Mouse (Mus musculus) cerebellum, adult 9-10 months (tissue): ENCODE data around the gene Tuba1c.
"Not testable (repeated sequence)": the region's sequence is repeated elsewhere in the genome, so short reads cannot be mapped to it uniquely, and the experiment has no call there.

Experiments
- DNase-seq: peaks from one replicate; pipeline ENCODE4 v3.0.0; 2022

Tuba1c gene

DNA sequence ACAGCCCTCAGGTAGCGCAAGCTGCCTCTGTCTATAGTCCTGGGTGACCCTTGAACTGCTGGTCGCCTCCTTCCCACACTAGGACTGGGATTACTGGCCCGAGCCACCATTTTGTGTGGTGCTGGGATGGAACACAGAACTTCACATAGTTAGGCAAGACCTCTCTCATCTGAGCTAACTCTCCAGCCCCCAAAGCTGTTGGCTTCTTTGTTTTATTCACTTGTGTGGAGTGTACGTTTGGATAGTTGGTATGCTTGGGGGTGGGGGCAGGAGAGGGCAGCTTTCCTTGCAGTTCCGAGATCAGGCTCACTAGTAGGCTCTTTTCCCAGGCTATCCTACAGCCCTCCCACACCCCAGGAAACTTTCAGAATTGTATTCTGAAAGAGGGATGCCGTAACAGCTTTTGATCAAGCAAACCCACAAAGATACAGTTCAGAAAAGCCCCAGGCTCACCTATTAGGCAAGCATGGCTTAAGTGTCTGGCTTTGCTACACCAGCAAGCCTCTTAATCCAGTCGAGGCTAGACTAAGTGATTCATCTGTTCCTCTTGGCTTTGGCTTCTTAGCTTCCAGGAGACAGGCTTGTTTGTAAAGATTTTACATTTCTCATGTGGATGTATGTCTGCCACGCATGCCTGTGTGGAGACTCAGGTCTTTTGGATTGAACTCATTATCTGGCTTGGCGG is 2.5 kb downstream of the Tuba1c start:
- no peak for DNase-seq

- no peak for DNase-seq
Measured at GRCm38 (mm10) chr15:99032726-99033250, 3.1 kb downstream of the Tuba1c start.

GRCm38 (mm10) chr15:99033498-99034270 is 4.0 kb downstream of the Tuba1c start:
- no peak for DNase-seq

DNA sequence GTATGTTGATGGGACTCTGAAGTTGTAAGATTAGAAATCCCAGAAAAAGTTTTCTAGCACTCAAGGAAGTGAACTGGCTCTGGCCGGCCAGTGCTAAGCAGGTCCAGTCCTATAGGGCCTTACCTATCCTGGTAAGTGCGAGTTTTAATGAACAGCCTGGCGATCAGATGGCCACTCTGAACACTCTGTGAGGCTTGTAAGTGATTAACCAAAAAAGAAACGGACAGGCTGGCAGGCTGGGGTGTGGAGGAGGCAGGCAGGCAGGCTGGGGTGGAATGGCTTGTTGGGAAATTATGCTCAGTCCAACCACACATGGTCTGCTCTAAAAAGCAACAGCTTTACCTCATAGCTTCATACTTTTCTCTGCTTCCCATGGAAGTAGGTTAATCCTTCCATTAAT is 5.7 kb downstream of the Tuba1c start:
- DNase-seq = no peak

DNA sequence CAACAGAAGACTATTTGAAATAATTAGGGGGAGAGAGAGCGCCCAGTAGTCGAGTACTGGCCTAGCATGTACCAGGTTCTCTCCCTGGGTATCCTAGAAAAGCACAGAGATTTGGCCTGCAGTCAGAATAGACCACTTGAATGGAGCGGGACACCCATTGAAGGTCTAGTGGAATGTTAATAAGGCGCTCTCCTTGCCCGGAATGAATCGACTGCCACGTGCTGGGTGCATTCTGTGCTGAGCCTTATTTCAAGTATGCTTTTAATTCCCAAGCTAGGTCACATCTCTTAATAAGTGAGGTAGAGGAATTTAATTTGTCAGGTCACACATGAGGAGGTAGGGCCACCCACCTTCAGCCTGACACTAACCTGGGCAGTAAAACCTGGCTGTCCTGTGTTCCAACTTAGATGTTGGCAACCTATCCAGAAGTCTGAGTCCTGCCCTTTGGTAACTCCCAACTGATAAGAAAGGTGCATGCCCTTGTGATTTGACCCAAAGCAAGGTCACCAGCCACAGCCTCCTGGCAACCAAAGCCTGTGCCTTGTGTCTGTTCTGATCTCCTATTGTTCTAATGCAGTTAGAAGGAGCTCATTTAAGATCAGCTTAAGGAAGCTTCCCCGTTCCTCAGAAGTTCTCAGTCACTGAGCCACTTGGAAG is 6.7 kb downstream of the Tuba1c start:
- no peak for DNase-seq

DNA sequence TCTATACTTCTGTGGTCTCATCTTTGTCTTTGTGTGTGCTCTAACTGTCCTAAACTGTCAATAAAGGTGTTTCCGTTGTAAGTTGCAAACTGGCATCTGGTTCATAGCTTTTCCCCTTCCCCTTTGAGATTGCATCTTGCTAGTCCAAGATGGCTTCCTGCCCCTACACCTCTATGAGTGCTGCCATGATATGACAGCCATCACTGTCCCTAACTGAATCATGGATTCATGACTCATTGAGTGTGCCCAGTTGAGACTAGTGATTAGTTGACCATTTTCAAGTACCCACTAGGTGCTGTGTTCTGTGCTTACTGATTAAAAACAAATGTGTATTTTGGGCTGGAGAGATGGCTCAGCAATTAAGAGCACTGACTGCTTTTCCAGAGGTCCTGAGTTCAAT is 8.3 kb downstream of the Tuba1c start:
- DNase-seq = no peak

DNA sequence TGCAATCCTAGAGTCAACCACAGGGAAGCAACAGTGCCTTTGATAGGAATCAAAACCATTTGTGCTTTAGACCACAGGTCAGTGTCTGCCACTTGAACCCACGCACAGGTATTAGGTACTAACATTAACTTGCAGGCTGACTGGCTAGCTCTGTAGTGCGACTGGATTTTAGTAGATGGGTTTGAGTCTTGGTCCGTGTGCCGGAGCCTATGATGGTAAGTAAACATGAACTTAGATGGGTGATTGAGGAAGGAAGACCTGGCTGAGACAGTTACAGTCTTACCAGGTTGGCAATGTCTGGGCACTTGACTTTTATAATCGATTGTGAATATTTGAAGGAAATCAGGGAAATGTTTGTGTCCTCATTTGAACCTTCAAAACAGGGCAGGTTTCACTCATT is 9.1 kb downstream of the Tuba1c start:
- no peak for DNase-seq

GRCm38 (mm10) chr15:99039306-99039705 is 9.6 kb downstream of the Tuba1c start:
- DNase-seq = no peak

- DNase-seq = no peak
Measured at GRCm38 (mm10) chr15:99039996-99040919, 10.6 kb downstream of the Tuba1c start.

DNA sequence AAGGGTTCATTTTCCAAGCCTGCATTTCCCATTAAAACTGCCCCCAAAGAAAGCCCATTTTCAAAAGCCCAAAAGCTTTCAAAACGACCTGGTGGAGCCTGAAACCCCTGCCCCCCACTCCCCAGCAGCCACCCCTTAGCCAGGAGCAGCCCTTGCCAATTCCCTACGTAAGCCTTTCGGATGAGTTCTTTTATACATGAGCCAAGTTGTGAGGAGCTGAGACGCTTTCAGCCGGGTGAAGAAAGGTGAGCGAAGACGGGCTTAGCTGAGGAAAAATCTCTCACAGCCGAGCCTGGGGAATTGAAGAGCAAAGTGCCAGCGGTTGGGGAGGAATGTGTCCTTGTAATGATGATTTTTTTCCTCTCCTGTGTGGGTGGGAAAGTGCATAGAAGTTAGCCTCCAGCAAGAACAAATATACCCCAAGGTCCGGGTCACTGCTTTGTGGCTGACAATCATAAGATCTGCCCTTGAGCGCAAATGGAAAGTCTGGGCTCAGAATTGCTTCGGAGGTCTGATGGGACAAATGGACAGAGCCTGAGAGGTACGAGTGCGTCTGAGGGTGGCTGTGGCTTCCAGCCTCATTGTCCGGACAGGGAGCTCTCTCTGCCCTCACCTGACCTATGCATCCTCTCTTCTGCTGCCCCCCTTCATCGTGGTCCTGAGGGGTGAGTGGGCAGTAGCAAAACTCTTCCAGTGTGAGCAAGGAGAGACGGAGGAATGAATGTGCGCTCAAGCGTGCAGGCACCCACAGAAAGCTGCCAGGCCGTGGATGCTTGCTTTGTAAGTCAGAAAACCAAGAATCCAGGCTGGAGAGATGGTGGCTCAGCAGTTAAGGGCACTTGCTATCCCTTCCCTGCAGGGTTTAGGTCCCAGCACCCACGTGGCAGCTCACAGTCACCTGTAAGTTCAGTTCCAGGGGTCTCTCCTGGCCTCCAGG is 11.5 kb downstream of the Tuba1c start:
- no peak for DNase-seq

DNA sequence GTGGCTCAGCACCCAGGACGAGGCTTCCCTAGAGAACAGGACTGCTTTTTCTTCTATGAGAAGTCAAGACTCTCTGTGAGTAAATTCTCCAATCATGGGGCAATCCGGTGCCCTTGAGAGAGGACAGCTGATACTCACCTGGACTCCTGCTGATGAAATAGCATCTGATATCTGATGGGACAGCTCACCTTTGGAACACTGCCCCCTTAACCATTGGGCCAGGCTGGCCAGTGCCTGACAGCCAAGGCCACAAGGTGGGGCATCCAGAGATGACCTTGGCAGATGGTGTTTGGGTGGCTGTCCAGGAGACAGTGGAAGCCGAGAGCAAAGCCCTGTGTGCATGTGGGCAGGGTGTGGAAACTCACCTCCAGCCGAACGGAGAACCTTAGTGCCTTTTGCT is 12.6 kb downstream of the Tuba1c start:
- no peak for DNase-seq

DNA sequence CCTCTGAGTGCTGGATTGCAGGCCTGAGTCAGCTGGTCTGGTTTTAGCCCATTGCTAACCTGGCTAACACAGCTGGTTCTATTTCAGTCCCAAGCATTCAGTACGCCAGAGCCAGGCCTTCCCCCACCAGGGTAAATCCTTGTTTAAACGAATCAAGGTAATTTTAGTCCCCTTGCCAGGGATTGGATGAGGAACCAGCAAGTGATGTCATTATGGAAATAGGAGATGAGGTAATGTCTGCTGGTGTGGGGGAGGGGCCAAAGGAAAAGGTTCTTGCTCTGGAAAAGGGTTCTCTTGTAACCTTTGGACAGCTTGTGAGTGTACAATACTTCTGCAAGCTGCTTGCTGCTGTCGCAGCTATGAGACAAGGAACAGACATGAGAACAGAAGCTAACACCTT is 15.2 kb downstream of the Tuba1c start:
- no peak for DNase-seq

DNA sequence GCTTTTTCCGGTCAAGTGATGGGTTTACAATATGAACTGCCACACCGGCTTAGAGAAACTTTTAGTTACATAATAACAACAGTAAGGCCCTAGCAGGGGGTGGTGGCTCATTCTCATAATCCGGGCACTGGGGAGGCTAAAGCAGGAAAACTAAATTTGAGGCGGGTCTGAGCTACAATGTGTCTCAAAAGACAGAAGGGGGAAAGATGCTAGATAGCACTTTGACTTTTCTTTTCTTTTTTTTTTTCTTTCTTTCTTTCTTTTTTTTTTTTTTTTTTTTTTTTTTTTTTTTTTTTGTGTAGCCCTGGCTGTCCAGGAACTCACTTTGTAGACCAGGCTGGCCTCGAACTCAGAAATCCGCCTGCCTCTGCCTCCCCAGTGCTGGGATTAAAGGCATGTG is 16.0 kb downstream of the Tuba1c start:
- not testable (repeated sequence) for DNase-seq

DNA sequence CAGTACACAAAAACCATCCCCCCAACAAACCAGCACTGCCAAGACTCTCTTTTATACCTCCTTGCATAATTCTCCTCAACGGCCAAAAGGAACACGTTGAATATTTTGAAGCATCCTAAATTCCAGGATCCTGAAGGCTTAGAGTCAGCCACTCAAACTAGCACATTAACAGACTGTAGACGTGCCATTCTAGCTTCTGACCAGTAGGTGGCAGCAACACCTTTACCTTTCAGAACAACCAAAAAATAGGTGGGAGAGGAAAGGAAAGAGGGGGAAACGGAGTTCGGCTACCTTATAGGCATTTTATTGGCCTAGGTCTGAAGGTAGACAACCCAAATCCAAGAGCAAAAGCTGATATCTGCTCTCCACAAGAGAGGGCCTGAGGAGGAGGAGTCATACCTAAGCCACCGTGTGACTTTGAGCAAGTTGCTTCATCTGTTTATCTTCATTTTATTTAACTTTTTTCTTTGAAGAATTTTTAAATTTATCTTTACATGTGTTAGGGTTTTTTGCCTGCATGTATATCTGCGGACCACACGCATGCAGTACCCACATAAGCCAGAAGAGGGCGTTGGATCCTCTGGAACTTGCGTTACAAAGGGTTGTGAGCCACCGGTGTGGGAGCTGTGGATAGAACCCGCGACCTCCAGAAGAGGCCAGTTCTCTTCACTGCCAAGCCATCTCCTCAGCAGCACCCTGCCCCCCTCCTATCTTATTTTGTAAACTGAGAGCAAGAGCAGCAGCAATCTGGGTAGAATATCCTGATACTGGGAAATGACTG is 20.0 kb downstream of the Tuba1c start:
- DNase-seq = peak; percentile 75

- no peak for DNase-seq
Measured at GRCm38 (mm10) chr15:99053373-99053772, 23.7 kb downstream of the Tuba1c start.

DNA sequence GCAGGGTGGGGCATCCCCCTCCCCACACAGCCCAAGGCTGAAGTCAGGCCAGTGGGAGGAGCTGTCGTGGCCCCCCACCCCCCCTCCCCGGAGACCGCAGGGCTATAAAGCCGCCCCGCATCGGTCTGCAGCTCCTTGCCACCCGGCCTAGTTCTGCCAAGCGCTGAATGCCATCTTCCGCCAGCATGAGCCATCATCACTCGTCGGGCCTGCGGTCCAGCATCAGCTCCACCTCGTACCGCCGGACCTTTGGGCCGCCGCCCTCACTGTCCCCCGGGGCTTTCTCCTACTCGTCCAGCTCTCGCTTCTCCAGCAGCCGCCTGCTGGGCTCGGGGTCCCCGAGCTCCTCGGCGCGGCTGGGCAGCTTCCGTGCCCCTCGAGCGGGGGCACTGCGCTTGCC is 25.3 kb downstream of the Tuba1c start, which contains the start of gene Prph:
Prph (plus strand) TSS at position 135 of the 400 bp plus-strand sequence.
- no peak for DNase-seq

- no peak for DNase-seq
Measured at GRCm38 (mm10) chr15:99055511-99055961, 25.8 kb downstream of the Tuba1c start.

- DNase-seq = no peak
Measured at GRCm38 (mm10) chr15:99056332-99056731, 26.6 kb downstream of the Tuba1c start.

GRCm38 (mm10) chr15:99065557-99066165 is 36.0 kb downstream of the Tuba1c start:
- DNase-seq = no peak

DNA sequence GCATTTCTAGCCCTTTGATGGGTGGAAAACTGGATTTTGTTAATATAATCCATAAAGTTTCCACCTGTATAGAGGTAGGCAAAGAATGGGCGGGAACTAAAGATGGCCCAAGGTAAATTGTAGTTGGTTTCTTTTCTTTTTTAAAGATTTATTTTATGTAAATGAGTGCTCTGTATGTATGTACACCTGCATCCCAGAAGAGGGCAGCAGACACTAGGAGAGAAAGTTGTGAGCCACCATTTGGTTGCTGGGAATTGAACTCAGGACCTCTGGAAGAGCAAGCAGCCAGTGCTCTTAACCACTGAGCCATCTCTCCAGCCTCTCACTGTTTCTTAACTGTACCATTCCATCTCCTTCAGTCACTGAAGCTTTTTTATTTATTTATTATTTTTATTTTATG is 42.3 kb downstream of the Tuba1c start:
- DNase-seq = no peak
